In the genomic region with DNA sequence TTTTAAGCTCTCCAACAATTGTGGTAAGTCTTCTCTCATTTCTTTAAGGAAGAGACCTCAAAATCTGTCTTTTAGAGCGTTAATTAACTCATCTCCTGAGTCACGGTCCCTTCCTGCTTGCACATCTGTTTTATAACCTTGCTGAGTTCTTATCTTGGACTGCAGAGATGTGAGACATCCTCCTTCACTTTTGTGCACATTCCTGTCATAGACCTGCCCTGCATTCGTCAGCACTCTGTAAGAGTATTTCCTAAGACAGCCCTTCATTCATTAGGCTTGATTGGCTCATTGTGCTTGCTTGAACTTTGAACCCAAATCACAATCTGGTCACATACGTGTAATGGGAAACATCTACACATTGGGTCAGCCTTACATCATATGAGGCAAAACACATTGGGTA, we compare ENCODE assay signal across 17 mouse cellular contexts.
A peak's percentile ranks its signal among the peaks of the same experiment; 100 is the strongest.
DNase-seq lines count a peak whose midpoint lies in the region; TF ChIP-seq lines count a peak whose summit lies in the region.
"Had no signal": no experiment of that assay in that cellular context is flagged by ENCODE, and none has a peak within 500 bp of the region (broad histone marks: within the 10 kb centered on the region; RNA-seq: fewer than 3 reads in every experiment).

No protein-coding gene starts in this region.

- no peak overlapping the region for H3K27ac ChIP-seq in thymus, adult 2 months (ENCODE audit: control insufficient read depth, insufficient read depth, low read length)

- no peak for TF ChIP-seq POLR2A in thymus, adult 2 months (IDR thresholded peaks at IDR 0.05; ENCODE audit: control insufficient read depth, extremely low read depth, insufficient read depth, low read length, poor library complexity)

- H3K36me3 ChIP-seq in thymus, adult 2 months (ENCODE audit: control insufficient read depth, insufficient read depth, low read length) = no peaks in the 10 kb centered on the region
- H3K36me3 ChIP-seq: G1E had no signal

- H3K4me1 ChIP-seq in thymus, adult 2 months (replicated peaks; ENCODE audit: control insufficient read depth, insufficient read depth, low read length) = no peaks in the 10 kb centered on the region

- no peak overlapping the region for H3K4me3 ChIP-seq in thymus, adult 2 months (ENCODE audit: control insufficient read depth, insufficient read depth, low read length)

- 42% methylated on average over 4 of the region's 4 CpGs for WGBS in thymus, adult 2 months

- H3K27me3 ChIP-seq in thymus, adult 2 months (ENCODE audit: control insufficient read depth, insufficient read depth, low read length) = no peaks in the 10 kb centered on the region
- H3K27me3 ChIP-seq: Patski had no signal

- peak; percentile 69 for DNase-seq in heart, adult 11 months
- DNase-seq in heart, adult 18-20 months = no peak
- peak; percentile 53 for DNase-seq in 416B (ENCODE audit: low read depth)
- DNase-seq in thymus, adult 2 months = no peak
- DNase-seq: adrenal gland, adult 2 months; adrenal gland, adult 8-10 months; adrenal gland, postnatal 10 days; adrenal gland, postnatal 14 days; adrenal gland, postnatal 25 days; adrenal gland, postnatal 36 days; B cell, adult 2 months; cerebellum, adult 11 months; cerebellum, adult 11-12 months; cerebellum, adult 18-20 months; cerebellum, adult 2 months had no signal

- no peak for TF ChIP-seq CTCF in thymus, adult 2 months (IDR thresholded peaks at IDR 0.05; ENCODE audit: borderline replicate concordance, control insufficient read depth, extremely low read depth, insufficient read depth, low read length, poor library complexity)

Comparison
In these comparisons a context has a peak if more than half of its experiments do, and no peak if none do; other contexts are left out.
1. DNase-seq: peak in heart, adult 11 months (single experiment) and 416B (single experiment); none in heart, adult 18-20 months (0 of 2) and thymus, adult 2 months (single experiment).